Mouse (Mus musculus): ENCODE data around the gene Chek2. TPM values are rescaled to one million over a fixed set of nuclear protein-coding genes. Genes with fewer than 3 reads are reported as not detected.

Chek2 gene
- polyA plus RNA-seq (2017; shearing (Covaris generic)): 5.8 TPM

GRCm38 (mm10) chr5:110839678-110840365, at the start of gene Chek2, which contains the start of gene Hscb:
Gene Chek2 (plus strand): TSS chr5:110839979.
Gene Hscb (minus strand): TSS chr5:110839777.

GRCm38 (mm10) chr5:110809667-110810325, 30.0 kb upstream of the Chek2 start, which contains the start of gene Ulk1:
Gene Ulk1 (minus strand): TSS chr5:110810097.

GRCm38 (mm10) chr5:110879584-110880374, 40.0 kb downstream of the Chek2 start, which contains the start of gene Ttc28:
Gene Ttc28 (plus strand): TSS chr5:110879803.

Other genes starting within 250 kb of the Chek2 start
- gene Noc4l, start 186.6 kb upstream of the Chek2 start, polyA plus RNA-seq (2017; shearing (Covaris generic)): 85.3 TPM
- gene Ddx51, start 186.5 kb upstream of the Chek2 start, polyA plus RNA-seq (2017; shearing (Covaris generic)): 39.7 TPM
- gene Ep400, start 69.3 kb upstream of the Chek2 start, polyA plus RNA-seq (2017; shearing (Covaris generic)): 57.8 TPM
- 36.1 TPM for gene Pus1, start 59.3 kb upstream of the Chek2 start, polyA plus RNA-seq (2017; shearing (Covaris generic))
- 26.5 TPM for gene Ulk1, start 29.9 kb upstream of the Chek2 start, polyA plus RNA-seq (2017; shearing (Covaris generic))
- gene Hscb, start 202 bp upstream of the Chek2 start, polyA plus RNA-seq (2017; shearing (Covaris generic)): 28.7 TPM
- 8.0 TPM for gene Ttc28, start 39.8 kb downstream of the Chek2 start, polyA plus RNA-seq (2017; shearing (Covaris generic))

Measured in CD4-positive, CD25-positive, alpha-beta regulatory T cell (primary cell).